Mouse (Mus musculus): ENCODE results near the gene Serpinf2. TPM values are rescaled to one million over a fixed set of nuclear protein-coding genes. Genes with fewer than 3 reads are reported as not detected.

Serpinf2 gene
- polyA plus RNA-seq, 1 experiment = 0.82 TPM

DNA sequence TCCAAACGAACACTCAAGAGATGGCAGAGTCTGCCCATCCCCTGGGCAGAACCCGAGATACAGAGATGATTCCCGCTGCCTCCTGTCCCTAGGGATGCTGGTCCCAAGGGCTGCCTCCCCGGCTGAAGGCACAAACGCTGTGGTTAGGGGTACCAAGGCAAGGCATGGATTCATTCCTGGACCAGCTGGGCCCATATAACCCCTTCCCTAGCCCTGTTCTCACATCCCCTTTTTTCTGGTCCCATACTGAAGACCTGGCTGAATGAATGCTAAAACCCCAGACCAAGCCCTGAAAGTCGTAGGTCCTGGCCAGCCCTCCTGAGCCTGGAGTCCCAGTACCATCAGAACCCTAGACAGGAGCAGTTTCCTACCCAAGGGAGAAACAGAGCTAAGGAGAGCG is 1.6 kb upstream of the Serpinf2 start:
- Histone ChIP-seq H3K4me1 (ENCODE audit: control insufficient read depth, insufficient read depth, low read length) (no peaks in the 10 kb centered on the region), H3K4me3 (replicated peaks; ENCODE audit: extremely low read depth, low read depth, low read length) (no peak overlapping the region)
- 81% methylated on average over 7 of the region's 7 CpGs for WGBS
- DNase-seq = no peak
- TF ChIP-seq CTCF (IDR thresholded peaks at IDR 0.05; ENCODE audit: insufficient read depth, low read length) (no peak), POLR2A (IDR thresholded peaks at IDR 0.05; ENCODE audit: borderline replicate concordance, extremely low read depth, low read depth, low read length) (no peak)

DNA sequence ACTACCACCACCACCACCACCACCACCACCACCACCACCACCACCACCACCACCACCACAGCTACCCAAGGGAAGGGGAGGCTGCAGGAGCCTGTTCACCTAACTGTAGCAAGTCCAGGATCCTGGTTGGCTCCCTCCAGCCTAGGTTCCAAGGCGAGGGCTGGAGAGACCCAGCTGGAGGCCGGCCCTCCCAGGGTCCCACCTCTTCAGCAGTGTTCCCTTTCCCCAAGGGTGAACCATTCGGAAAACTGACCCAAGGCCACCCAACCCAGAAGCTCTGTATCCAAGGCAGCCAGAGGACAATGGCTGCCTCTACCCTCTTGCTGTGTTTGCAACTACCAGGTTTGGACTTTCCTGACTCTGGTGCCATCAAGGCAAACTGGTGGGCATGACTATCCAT is 560 bp upstream of the Serpinf2 start:
- DNase-seq = no peak
- Histone ChIP-seq H3K4me3 (replicated peaks; ENCODE audit: extremely low read depth, low read depth, low read length) (no peak overlapping the region), H3K4me1 (ENCODE audit: control insufficient read depth, insufficient read depth, low read length) (no peaks in the 10 kb centered on the region)
- WGBS = 87% methylated on average over 3 of the region's 3 CpGs
- TF ChIP-seq CTCF (IDR thresholded peaks at IDR 0.05; ENCODE audit: insufficient read depth, low read length) (no peak), POLR2A (IDR thresholded peaks at IDR 0.05; ENCODE audit: borderline replicate concordance, extremely low read depth, low read depth, low read length) (no peak)

DNA sequence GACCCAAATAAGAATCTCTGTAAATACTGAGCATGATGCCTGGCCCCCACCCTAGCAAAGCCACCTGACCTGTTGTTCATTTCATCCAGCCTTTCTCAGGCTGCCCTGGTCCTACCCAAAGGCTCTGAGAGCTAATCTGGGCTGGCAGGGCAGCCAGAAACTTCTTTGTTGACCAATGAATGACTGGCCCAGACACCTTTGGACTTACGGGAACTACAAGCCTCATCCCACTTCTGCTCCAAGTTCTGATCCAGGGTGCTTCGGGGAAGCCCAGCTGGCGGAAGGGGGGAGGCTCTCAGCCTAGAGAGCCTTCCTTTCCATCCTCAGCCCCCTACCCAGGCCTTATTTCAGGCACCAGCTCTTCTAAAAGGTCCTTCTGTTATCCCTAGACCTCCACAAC is 587 bp downstream of the Serpinf2 start:
- 95% methylated on average over 3 of the region's 3 CpGs for WGBS
- no peak for DNase-seq
- Histone ChIP-seq H3K4me3 (replicated peaks; ENCODE audit: extremely low read depth, low read depth, low read length) (no peak overlapping the region), H3K4me1 (ENCODE audit: control insufficient read depth, insufficient read depth, low read length) (no peaks in the 10 kb centered on the region)
- TF ChIP-seq CTCF (IDR thresholded peaks at IDR 0.05; ENCODE audit: insufficient read depth, low read length) = no peak
- no peak for TF ChIP-seq POLR2A (IDR thresholded peaks at IDR 0.05; ENCODE audit: borderline replicate concordance, extremely low read depth, low read depth, low read length)

DNA sequence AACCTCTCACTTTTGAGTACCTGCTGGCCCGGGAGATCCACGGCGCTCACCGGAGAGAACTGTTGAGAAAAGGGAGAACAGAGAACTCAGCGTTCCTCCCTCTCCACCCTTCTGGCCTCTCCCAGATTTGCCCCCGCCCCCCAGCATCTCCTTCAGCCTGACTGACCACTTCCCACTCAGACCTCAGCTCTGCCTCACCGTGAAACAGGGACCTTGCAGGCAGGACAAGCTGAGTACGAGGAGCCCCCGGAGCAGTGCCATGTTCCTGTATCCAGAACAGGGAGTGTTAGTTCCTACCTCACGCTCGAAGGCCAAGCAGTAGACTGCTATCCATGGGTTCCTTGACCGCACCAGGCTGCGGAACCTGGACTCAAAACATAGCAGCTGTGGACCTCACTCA is 1.2 kb downstream of the Serpinf2 start:
- DNase-seq = no peak
- 73% methylated on average over 13 of the region's 13 CpGs for WGBS
- H3K4me3 ChIP-seq (replicated peaks; ENCODE audit: extremely low read depth, low read depth, low read length) = no peak overlapping the region
- TF ChIP-seq POLR2A (IDR thresholded peaks at IDR 0.05; ENCODE audit: borderline replicate concordance, extremely low read depth, low read depth, low read length) = no peak
- TF ChIP-seq CTCF (IDR thresholded peaks at IDR 0.05; ENCODE audit: insufficient read depth, low read length) = no peak
- H3K4me1 ChIP-seq (ENCODE audit: control insufficient read depth, insufficient read depth, low read length) = no peaks in the 10 kb centered on the region

DNA sequence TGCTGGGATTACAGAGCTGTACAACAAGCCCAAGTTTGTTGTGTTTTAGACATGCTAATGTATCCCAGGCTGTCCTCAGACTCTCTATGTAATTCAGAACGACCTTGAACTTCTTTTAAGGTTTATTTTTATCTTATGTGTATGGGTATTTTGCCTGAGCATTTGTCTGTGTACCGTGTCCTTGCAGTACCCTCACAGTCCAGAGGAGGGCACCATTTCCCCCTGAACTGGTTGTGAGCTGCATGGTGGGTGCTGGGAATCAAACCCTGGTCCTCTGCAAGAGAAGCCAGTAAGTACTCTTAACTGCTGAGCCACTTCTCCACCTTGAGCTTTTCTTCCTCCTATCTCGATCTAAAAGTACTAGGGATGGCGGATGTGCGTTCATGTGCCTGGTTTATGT is 5.3 kb downstream of the Serpinf2 start:
- no peaks in the 10 kb centered on the region for H3K4me1 ChIP-seq (ENCODE audit: control insufficient read depth, insufficient read depth, low read length)
- 86% methylated on average over 5 of the region's 5 CpGs for WGBS
- TF ChIP-seq POLR2A (IDR thresholded peaks at IDR 0.05; ENCODE audit: borderline replicate concordance, extremely low read depth, low read depth, low read length) = no peak
- 0 out of 2 replicates have a peak, but pooled peaks have one; percentile 10 for TF ChIP-seq CTCF (IDR thresholded peaks at IDR 0.05; ENCODE audit: insufficient read depth, low read length)
- no peak overlapping the region for H3K4me3 ChIP-seq (replicated peaks; ENCODE audit: extremely low read depth, low read depth, low read length)
- DNase-seq = no peak

DNA sequence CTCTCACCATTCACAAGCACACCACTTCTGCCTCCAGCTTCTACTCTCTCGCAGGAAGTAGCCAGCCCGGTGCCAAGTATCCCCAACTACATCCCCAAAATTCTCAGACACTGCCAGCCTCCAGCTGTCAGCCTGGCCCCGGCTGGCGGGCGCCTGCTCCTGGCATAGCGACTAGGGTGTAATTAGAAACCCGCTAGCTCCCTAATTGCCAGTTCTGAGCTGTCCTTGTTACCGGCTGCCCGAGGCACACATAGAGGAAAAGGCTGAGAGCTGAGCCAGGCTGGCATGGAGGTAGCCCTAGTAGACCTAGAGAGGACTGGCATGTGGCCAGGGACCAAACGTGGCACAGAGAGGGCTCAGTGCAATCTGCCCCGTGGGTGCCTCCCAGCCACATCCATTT is 8.1 kb downstream of the Serpinf2 start:
- no peaks in the 10 kb centered on the region for H3K4me1 ChIP-seq (ENCODE audit: control insufficient read depth, insufficient read depth, low read length)
- WGBS = 77% methylated on average over 11 of the region's 11 CpGs
- TF ChIP-seq POLR2A (IDR thresholded peaks at IDR 0.05; ENCODE audit: borderline replicate concordance, extremely low read depth, low read depth, low read length) = no peak
- TF ChIP-seq CTCF (IDR thresholded peaks at IDR 0.05; ENCODE audit: insufficient read depth, low read length) = no peak
- H3K4me3 ChIP-seq (replicated peaks; ENCODE audit: extremely low read depth, low read depth, low read length) = no peak overlapping the region
- DNase-seq = no peak

DNA sequence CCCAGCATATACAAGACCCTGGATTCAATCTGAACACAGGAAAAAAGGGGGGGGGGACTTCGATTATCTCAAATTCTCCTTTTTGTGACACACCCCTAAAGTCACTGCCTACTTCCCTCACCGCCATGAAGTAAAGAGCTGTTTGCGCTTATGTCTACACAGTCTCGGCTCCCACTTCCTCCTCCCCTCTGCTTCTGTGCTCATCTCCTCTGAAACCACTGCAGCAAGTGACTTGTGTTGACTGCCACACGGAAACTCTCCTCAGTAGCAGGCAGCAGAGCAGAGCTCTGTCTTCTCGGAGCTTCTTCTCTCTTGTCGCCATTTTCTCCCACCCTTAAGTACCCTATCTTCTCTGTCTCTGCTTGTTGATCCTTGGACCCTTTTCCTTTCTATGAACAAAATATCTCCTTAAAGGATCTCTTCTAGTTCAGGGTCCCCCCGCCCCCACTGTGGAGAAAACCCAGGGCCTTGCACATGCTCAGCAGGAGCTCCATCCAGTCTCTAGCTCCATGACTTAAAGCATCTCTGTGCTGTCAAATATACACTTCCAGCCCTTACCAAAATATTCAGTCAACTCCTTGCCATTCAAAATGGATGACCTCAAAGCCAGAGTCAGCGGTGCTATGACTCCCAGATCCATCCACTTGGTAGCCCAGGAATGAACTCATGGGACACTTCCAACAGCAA is 10.2 kb downstream of the Serpinf2 start:
- WGBS = 64% methylated on average over 9 of the region's 9 CpGs
- TF ChIP-seq CTCF (IDR thresholded peaks at IDR 0.05; ENCODE audit: insufficient read depth, low read length) = no peak
- peak; percentile 12; the same call in 1 of the 2 replicates for TF ChIP-seq POLR2A (IDR thresholded peaks at IDR 0.05; ENCODE audit: borderline replicate concordance, extremely low read depth, low read depth, low read length)
- no peak overlapping the region for H3K4me3 ChIP-seq (replicated peaks; ENCODE audit: extremely low read depth, low read depth, low read length)
- H3K4me1 ChIP-seq (ENCODE audit: control insufficient read depth, insufficient read depth, low read length) = no peaks in the 10 kb centered on the region
- DNase-seq = no peak

DNA sequence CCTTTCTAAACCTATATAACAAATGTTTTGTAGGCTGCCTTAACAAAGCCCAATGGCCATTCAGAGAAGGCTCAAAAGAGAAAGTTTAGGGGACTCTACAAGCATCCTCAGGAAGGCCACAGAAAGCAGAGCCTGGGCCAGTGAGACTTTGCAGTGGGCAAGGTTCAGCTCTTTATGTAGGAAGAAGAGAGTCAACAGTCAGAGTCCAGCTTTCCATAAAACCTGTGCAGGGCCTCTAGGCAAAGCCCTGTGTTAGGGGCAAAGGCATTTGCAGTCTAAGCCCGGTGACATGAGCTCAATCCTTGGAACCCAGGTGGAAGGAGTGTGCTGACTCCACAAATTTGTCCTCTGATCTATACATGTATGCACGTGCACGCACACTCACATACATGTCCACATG is 14.9 kb downstream of the Serpinf2 start:
- H3K4me1 ChIP-seq (ENCODE audit: control insufficient read depth, insufficient read depth, low read length) = no peaks in the 10 kb centered on the region
- no peak overlapping the region for H3K4me3 ChIP-seq (replicated peaks; ENCODE audit: extremely low read depth, low read depth, low read length)
- TF ChIP-seq POLR2A (IDR thresholded peaks at IDR 0.05; ENCODE audit: borderline replicate concordance, extremely low read depth, low read depth, low read length) (no peak), CTCF (IDR thresholded peaks at IDR 0.05; ENCODE audit: insufficient read depth, low read length) (no peak)
- DNase-seq = no peak
- 87% methylated on average over 3 of the region's 3 CpGs for WGBS

DNA sequence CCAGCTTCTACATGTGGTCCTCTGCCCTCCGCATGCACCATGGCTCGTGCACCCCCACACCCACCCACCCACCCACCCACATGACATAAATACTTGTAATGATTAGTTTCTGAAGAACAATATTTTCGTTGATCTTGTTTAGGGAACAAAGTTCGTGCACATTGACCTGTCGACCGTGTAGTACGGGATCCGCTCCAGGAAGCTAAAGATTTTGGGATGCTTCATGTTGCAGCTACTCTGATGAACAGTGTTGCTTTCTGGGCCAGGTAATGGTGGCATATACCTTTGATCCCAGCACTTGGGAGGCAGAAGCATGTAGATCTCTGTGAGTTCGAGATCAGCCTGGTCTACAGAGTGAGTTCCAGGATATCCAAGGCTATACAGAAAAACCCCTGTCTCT is 15.4 kb downstream of the Serpinf2 start:
- TF ChIP-seq POLR2A (IDR thresholded peaks at IDR 0.05; ENCODE audit: borderline replicate concordance, extremely low read depth, low read depth, low read length) = no peak
- TF ChIP-seq CTCF (IDR thresholded peaks at IDR 0.05; ENCODE audit: insufficient read depth, low read length) = no peak
- Histone ChIP-seq H3K4me3 (replicated peaks; ENCODE audit: extremely low read depth, low read depth, low read length) (no peak overlapping the region), H3K4me1 (ENCODE audit: control insufficient read depth, insufficient read depth, low read length) (no peaks in the 10 kb centered on the region)
- 88% methylated on average over 9 of the region's 9 CpGs for WGBS
- DNase-seq = no peak

DNA sequence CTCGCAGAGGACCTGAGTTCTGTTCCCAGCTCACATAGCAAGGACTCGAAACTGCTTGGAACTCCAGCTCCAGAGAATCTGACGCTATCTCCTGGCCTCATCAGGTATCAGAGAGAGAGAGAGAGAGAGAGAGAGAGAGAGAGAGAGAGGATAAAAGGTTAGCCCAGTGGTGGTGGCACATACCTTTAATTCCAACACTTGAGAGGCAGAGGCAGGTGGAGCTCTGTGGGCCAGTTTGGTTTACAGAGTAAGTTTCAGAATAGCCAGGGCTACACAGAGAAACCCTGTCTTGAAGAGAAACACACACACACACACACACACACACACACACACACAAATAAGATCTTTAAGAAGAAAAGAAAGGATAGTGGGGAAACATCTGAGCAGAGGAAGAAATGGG is 16.3 kb downstream of the Serpinf2 start:
- no peak for TF ChIP-seq CTCF (IDR thresholded peaks at IDR 0.05; ENCODE audit: insufficient read depth, low read length)
- no peak for TF ChIP-seq POLR2A (IDR thresholded peaks at IDR 0.05; ENCODE audit: borderline replicate concordance, extremely low read depth, low read depth, low read length)
- WGBS = 95% methylated on average over 3 of the region's 3 CpGs
- no peak overlapping the region for H3K4me3 ChIP-seq (replicated peaks; ENCODE audit: extremely low read depth, low read depth, low read length)
- DNase-seq = no peak
- H3K4me1 ChIP-seq (ENCODE audit: control insufficient read depth, insufficient read depth, low read length) = no peaks in the 10 kb centered on the region
